In the genomic region with DNA sequence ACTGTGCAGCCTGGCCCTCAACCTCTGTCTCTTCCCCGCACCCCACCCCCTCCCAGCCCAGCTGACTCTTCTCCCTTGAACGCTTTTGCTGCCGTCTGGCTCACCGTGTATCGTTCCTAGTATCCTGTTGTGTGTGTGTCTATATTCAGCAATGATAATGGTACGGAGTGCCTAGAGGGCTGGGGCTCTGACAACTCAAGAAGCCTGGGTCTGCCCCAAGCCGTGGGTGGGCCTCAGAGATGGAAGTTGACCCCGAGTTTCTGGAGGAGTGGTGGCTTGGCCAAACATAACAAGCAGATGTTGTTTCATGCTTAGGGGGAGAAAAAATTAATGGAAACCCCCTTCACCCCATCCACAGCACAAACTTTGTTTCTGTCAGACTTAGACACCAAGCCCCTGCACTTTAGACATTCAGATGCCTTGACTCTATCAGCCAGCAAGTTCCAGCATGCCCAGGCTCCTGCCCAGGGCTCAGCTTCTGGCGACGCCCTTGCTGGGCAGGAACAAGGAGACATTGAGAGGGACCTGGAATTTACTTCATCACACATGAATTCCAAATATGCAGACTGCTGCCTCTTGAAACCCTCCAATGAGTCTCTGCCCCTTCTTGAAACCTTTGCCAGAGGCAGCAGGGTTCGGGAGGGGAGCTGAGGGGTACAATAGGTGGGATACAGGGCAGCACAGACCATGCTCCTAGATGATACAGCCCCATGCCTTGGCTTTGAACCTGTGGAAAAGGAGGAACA, we compare ENCODE assay signal across 12 mouse cellular contexts.
DNase-seq lines count a peak whose midpoint lies in the region; ATAC-seq and TF ChIP-seq lines count a peak whose summit lies in the region.
"Had no signal": no experiment of that assay in that cellular context is flagged by ENCODE, and none has a peak within 500 bp of the region (broad histone marks: within the 10 kb centered on the region; RNA-seq: fewer than 3 reads in every experiment).

No protein-coding gene starts in this region.

- H3K9ac ChIP-seq in heart, embryonic 11.5 days (ENCODE audit: low read depth, low read length), result 0 out of 2 replicates have a peak overlapping the region, but pooled peaks have one; percentile 7

- H3K27ac ChIP-seq in heart, embryonic 11.5 days (ENCODE audit: low read depth, low read length), result peak overlapping the region; percentile 60
- peak overlapping the region; percentile 32; the same call in 1 of the 2 replicates for H3K27ac ChIP-seq in layer of hippocampus, adult 2 months
- peak overlapping the region; percentile 44; the same call in 1 of the 2 replicates for H3K27ac ChIP-seq in limb, embryonic 10.5 days

- H3K4me2 ChIP-seq in heart, embryonic 11.5 days, result peak overlapping the region; percentile 3; the same call in 1 of the 2 replicates
- H3K4me2 ChIP-seq: liver, embryonic 11.5 days had no signal

- no peak for DNase-seq in heart, adult 11 months
- DNase-seq in layer of hippocampus, adult 2 months (ENCODE audit: low spot score in 2 of 2), result no peak
- DNase-seq in layer of hippocampus, postnatal 36 days, result no peak
- no peak for DNase-seq in limb, embryonic 10.5 days (ENCODE audit: low spot score)
- peak; percentile 57 for DNase-seq in mesoderm, embryonic 11.5 days (ENCODE audit: low read depth, low spot score)
- DNase-seq in c-Kit-positive CD71-positive TER-119-positive erythroid progenitor cells, embryonic 14.5 days (ENCODE audit: low spot score), result no peak
- no peak for DNase-seq in cerebellum, adult 9-11 months
- DNase-seq: kidney, adult 18-20 months; retina, postnatal 1 day had no signal

- no peaks in the 10 kb centered on the region for H3K27me3 ChIP-seq in heart, embryonic 11.5 days (ENCODE audit: control insufficient read depth, insufficient read depth, low read length)
- H3K27me3 ChIP-seq in limb, embryonic 10.5 days (ENCODE audit: low read depth, poor library complexity, severe bottlenecking), result no peaks in the 10 kb centered on the region

- peaks cover 9% of the 10 kb centered on the region; the same call in 1 of the 2 replicates for H3K36me3 ChIP-seq in heart, embryonic 11.5 days (ENCODE audit: control insufficient read depth, insufficient read depth, low read length)
- H3K36me3 ChIP-seq in limb, embryonic 10.5 days, result peaks cover 17% of the 10 kb centered on the region

- no peak overlapping the region for H3K4me3 ChIP-seq in heart, embryonic 11.5 days (ENCODE audit: low read depth, low read length)
- no peak overlapping the region for H3K4me3 ChIP-seq in layer of hippocampus, adult 2 months
- no peak overlapping the region for H3K4me3 ChIP-seq in limb, embryonic 10.5 days
- H3K4me3 ChIP-seq: erythroblast, embryonic 14.5 days had no signal

- H3K4me1 ChIP-seq in heart, embryonic 11.5 days (ENCODE audit: control insufficient read depth, insufficient read depth, low read length), result peaks cover 26% of the 10 kb centered on the region
- H3K4me1 ChIP-seq in limb, embryonic 10.5 days, result peaks cover 39% of the 10 kb centered on the region

- no peaks in the 10 kb centered on the region for H3K9me3 ChIP-seq in heart, embryonic 11.5 days (replicated peaks; ENCODE audit: control insufficient read depth, low read length)
- H3K9me3 ChIP-seq in limb, embryonic 10.5 days (replicated peaks), result no peaks in the 10 kb centered on the region

- ATAC-seq in heart, embryonic 11.5 days (replicated peaks; ENCODE audit: insufficient number of reproducible peaks, low FRiP score, low TSS enrichment), result no peak

- TF ChIP-seq CTCF in layer of hippocampus, adult 2 months (conservative IDR thresholded peaks at IDR 0.05), result no peak

- 19% methylated on average over 11 of the region's 11 CpGs for WGBS in heart, embryonic 11.5 days (ENCODE audit: insufficient replicate concordance)
- WGBS in limb, embryonic 10.5 days, result 69% methylated on average over 11 of the region's 11 CpGs
